ENCODE assay signal across 9 mouse cellular contexts in the genomic region with DNA sequence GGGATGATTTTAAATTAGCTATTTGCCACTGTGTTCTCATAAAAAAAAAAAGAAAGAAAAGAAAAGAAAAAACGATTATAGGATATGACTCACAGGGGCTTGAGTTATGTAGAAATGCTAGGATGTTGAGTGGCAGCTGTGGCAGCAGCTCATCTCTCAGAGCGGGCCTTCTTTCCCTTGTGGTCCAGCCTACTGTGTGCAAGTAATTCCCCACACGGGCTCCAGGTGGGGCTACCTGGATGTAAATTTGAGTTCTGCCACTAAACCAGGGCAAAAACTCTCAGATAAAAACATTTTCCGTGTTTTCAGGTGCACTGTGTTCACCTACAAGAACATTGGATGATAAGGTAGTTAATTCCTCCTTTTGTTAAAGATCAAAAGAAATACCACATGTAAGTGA.
DNase-seq lines count a peak whose midpoint lies in the region; ATAC-seq lines count a peak whose summit lies in the region.
"Had no signal": no experiment of that assay in that cellular context is flagged by ENCODE, and none has a peak within 500 bp of the region (broad histone marks: within the 10 kb centered on the region; RNA-seq: fewer than 3 reads in every experiment).

No protein-coding gene starts in this region.

- ATAC-seq in neutrophil, adult 5-6 weeks (ENCODE audit: extremely low read depth, insufficient number of reproducible peaks, low FRiP score, poor library complexity, severe bottlenecking): peak; percentile 66; the same call in 1 of the 2 replicates

- peak; percentile 8 to 25 for DNase-seq in cerebellum, postnatal 25 days
- DNase-seq in cerebellum, adult 8-10 months: no peak
- DNase-seq in A20 (ENCODE audit: low read depth, low spot score): peak; percentile 35
- peak; percentile 34 for DNase-seq in ZHBTc4 (ENCODE audit: low read depth, low spot score)
- no peak for DNase-seq in right cerebral cortex, adult 18-20 months
- DNase-seq in layer of hippocampus, postnatal 25 days (ENCODE audit: extremely low spot score in 1 of 2, low spot score in 1 of 2): no peak
- DNase-seq in gastrocnemius, adult 8-10 months (ENCODE audit: low spot score in 2 of 2): no peak
- DNase-seq: cerebellum, adult 11-12 months had no signal

Comparison
In these comparisons a context has a peak if more than half of its experiments do, and no peak if none do; other contexts are left out.
1. DNase-seq: peak in cerebellum, postnatal 25 days (2 of 2), A20 (single experiment) and ZHBTc4 (single experiment); none in cerebellum, adult 8-10 months (single experiment), right cerebral cortex, adult 18-20 months (single experiment), layer of hippocampus, postnatal 25 days (0 of 2) and gastrocnemius, adult 8-10 months (0 of 2).